Mouse (Mus musculus) lung, postnatal 0 days (tissue): ENCODE results near the gene Golga2.

Experiments
- CTCF ChIP-seq: IDR thresholded peaks from 2 replicates; pipeline ENCODE4 v1.5.1; 2016; ENCODE audit warnings: antibody characterized with exemption, mild to moderate bottlenecking
- EP300 ChIP-seq: IDR thresholded peaks from 2 replicates; pipeline ENCODE4 v1.6.1; 2016; ENCODE audit warnings: antibody characterized with exemption, mild to moderate bottlenecking, control low read depth

DNA sequence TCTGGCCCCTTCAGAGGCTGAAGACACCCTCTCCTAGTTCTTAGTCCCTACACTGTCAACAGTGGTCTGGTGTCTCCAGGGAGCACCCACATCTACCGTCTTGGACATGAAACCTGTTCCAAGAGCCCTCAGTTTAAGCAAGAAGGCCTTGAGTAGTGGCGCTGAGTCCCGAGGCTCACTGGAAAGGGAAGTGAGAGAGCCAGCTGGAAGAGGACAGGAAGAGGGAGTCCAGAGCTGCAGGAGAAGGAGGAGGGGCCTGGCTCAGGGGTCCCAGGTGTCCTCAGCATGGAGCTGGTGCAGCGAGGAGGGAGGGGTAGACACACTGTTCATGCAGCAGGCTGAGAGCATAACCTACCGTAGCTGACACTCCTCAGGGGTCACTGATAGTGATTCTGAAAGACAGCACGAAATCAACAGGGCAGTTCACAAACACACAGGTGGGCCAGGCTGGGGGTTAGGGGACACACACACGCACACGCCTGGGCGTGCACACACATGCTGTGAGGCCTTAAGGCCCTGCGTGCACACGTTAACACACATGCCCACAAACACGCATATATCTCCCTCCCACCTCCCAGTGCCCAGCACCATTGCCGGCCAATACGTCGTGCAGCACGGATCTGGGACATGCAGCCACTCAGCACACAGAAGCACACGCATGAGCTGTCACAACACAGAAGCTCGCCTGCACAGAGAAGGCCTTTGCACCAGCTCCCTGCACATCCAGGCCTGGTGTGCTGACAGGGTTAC lies 23.1 kb downstream of the Golga2 start:
- TF ChIP-seq CTCF (no peak), EP300 (no peak)
